Mouse (Mus musculus) hindbrain, embryonic 11.5 days (tissue): ENCODE measurements around the gene Nanos2. TPM values are rescaled to one million over a fixed set of nuclear protein-coding genes. Genes with fewer than 3 reads are reported as not detected.
A peak's percentile ranks its signal among the peaks of the same experiment; 100 is the strongest.

Experiments
- ATAC-seq: fragments of 200-750 bp; cut with Nextera tagmentation; 2 replicates; pipeline ENCODE4 v1.8.0; 2017; ENCODE audit warnings: mild to moderate bottlenecking, moderate TSS enrichment, moderate library complexity; ENCODE audit not compliant: low FRiP score
- DNase-seq: peaks from one replicate; pipeline ENCODE4 v3.0.0-alpha.2; 2015; ENCODE audit warnings: low spot score
- H3K27ac ChIP-seq: fragments of 300-500 bp; sonication (generic); 2 replicates; pipeline ENCODE4 v1.5.1; 2014; ENCODE audit warnings: mild to moderate bottlenecking, low read depth, low read length
- H3K27me3 ChIP-seq: fragments of 300-500 bp; sonication (generic); 2 replicates; pipeline ENCODE4 v1.6.1; 2014; ENCODE audit warnings: mild to moderate bottlenecking, low read length, moderate library complexity, mixed read lengths; ENCODE audit not compliant: control insufficient read depth, insufficient read depth
- H3K36me3 ChIP-seq: fragments of 300-500 bp; sonication (generic); 2 replicates; pipeline ENCODE4 v1.6.1; 2014; ENCODE audit warnings: mild to moderate bottlenecking, low read length, moderate library complexity, mixed read lengths; ENCODE audit not compliant: control insufficient read depth, insufficient read depth
- H3K4me1 ChIP-seq: fragments of 300-500 bp; sonication (generic); replicated peaks from 2 replicates; pipeline ENCODE4 v1.6.1; 2014; ENCODE audit warnings: low read length, mixed read lengths; ENCODE audit not compliant: control insufficient read depth, insufficient read depth
- H3K4me2 ChIP-seq: fragments of 300-500 bp; sonication (generic); replicated peaks from 2 replicates; pipeline ENCODE4 v1.6.1; 2014; ENCODE audit warnings: mild to moderate bottlenecking, low read depth, low read length
- H3K4me3 ChIP-seq: fragments of 300-500 bp; sonication (generic); 2 replicates; pipeline ENCODE4 v1.5.1; 2014; ENCODE audit warnings: low read depth, low read length
- H3K9ac ChIP-seq: fragments of 300-500 bp; sonication (generic); 2 replicates; pipeline ENCODE4 v1.6.1; 2014; ENCODE audit warnings: low read depth, low read length
- H3K9me3 ChIP-seq: fragments of 300-500 bp; sonication (generic); 2 replicates; pipeline ENCODE4 v1.6.1; 2016; ENCODE audit warnings: low read length; ENCODE audit not compliant: control insufficient read depth
- WGBS: fragments of 180-500 bp; shearing (Covaris S2); extraction: QIAGEN DNeasy Blood & Tissue Kit; methylation state at CpG from one replicate; pipeline ENCODE4 v1.1.7; 2014; 5-methylcytosine and 5-hydroxymethylcytosine counted together
- polyA plus RNA-seq: library from polyadenylated mRNA; unstranded; fragments of >200 nt; fragmentation: Nextera tagmentation; extraction: Ambion mirVana; gene quantifications from 2 replicates; pipeline ENCODE4 v1.2.1, GENCODE M21; 2014

Nanos2 gene
- polyA plus RNA-seq, 1 experiment from 2014 or later, result not detected

DNA sequence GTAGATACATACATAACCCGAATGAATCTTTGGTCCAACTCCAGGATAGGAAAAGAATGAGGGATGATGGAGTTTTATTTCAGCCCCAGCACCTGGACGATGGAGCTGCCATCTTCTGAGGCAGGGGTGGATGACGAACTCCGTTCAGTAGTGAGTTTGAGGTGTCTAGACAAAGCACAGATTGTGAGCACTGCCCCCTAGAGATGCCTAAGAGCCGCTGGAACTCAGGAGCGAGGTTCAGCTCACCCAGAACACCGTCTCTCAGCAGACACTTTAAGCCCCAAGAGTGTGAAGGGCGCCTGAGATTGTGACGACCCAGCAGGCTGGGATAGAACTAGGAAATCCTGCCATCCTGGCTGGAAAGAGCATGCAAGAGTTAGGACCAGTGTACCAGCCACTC, 11.6 kb downstream of the Nanos2 start:
- ATAC-seq, result no peak
- Histone ChIP-seq H3K4me3 (no peak overlapping the region), H3K27me3 (no peaks in the 10 kb centered on the region), H3K4me2 (no peak overlapping the region), H3K36me3 (no peaks in the 10 kb centered on the region), H3K27ac (no peak overlapping the region), H3K4me1 (no peaks in the 10 kb centered on the region; the same call in 1 of the 2 replicates), H3K9ac (no peak overlapping the region), H3K9me3 (no peaks in the 10 kb centered on the region)
- WGBS, result 45% methylated on average over 9 of the region's 9 CpGs
- DNase-seq, result no peak

GRCm38 (mm10) chr7:19000421-19000820, 13.2 kb downstream of the Nanos2 start:
- H3K36me3 ChIP-seq, result peaks cover 1% of the 10 kb centered on the region; the same call in 1 of the 2 replicates
- DNase-seq (no peak), ATAC-seq (no peak)
- peak overlapping the region; percentile 21 for H3K9ac ChIP-seq
- H3K27me3 ChIP-seq, result no peaks in the 10 kb centered on the region
- WGBS, result 51% methylated on average over 10 of the region's 10 CpGs
- no peaks in the 10 kb centered on the region for H3K9me3 ChIP-seq
- H3K4me2 ChIP-seq, result peak overlapping the region; percentile 21
- H3K4me3 ChIP-seq, result peak overlapping the region; percentile 14
- H3K4me1 ChIP-seq, result peaks cover 9% of the 10 kb centered on the region
- H3K27ac ChIP-seq, result no peak overlapping the region

DNA sequence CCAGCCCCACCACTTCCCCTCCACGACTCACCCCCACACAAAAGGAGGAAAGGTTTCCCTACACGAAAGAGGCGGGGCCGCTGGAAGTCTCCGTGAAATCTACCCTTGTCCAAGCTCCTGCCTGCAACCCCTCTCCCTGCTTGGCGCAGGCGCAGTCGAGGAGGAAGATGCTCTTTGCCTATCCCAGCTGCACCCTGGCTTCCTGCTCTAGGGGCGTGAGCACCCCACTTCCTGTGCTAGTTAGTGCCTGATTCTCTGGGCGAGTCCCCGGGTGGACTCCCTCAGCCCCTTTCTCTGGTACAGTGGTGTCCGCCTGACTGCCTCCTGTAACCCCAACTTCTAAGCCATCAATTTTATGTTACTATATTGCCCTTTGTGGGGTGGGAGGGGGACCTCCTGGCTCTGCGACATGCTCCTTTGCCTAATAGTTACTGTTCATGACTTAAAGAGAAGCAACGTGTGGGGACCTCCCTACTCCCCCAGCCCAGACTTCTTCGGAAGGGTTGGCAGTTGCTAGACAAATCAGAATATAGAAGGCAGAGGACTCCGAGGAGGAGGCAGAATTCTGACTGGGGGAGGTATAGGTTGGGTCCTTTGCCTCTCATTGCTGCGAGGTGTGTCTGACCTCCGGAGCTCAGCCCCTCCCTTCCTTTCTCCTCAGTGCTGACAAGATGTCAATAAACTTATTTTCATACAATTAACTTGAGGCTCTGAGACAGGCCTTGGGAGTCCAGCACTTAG, 14.0 kb downstream of the Nanos2 start:
- peaks cover 12% of the 10 kb centered on the region for H3K4me1 ChIP-seq
- ATAC-seq, result no peak

DNA sequence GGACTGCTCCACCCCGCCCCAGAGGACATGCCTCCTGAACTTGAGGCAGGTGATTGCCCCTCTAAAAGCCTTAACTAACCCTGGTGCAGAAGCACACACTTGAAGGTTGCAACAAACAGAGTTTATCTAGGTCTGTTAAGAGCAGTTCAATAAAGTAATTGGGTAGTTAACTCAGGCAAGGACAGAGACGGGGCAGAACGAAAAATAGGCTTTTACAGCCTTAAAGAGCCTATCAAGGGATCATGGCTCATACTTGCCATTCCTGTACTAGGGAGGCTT, 14.5 kb downstream of the Nanos2 start:
- no peak for ATAC-seq
- WGBS, result 87% methylated on average over 3 of the region's 3 CpGs
- peaks cover 4% of the 10 kb centered on the region; the same call in 1 of the 2 replicates for H3K36me3 ChIP-seq
- no peaks in the 10 kb centered on the region for H3K9me3 ChIP-seq
- no peak overlapping the region for H3K4me3 ChIP-seq
- H3K4me2 ChIP-seq, result no peak overlapping the region
- no peak for DNase-seq
- H3K27me3 ChIP-seq, result no peaks in the 10 kb centered on the region
- no peak overlapping the region for H3K9ac ChIP-seq
- no peak overlapping the region for H3K27ac ChIP-seq
- H3K4me1 ChIP-seq, result peaks cover 12% of the 10 kb centered on the region

More for the DNA sequence above, 14.0 kb downstream of the Nanos2 start:
- peak; percentile 59 for DNase-seq
- H3K36me3 ChIP-seq, result peaks cover 4% of the 10 kb centered on the region; the same call in 1 of the 2 replicates
- H3K9ac ChIP-seq, result peak overlapping the region; percentile 21
- peak overlapping the region; percentile 21 for H3K4me2 ChIP-seq
- H3K27me3 ChIP-seq, result no peaks in the 10 kb centered on the region
- no peak overlapping the region for H3K27ac ChIP-seq
- H3K9me3 ChIP-seq, result no peaks in the 10 kb centered on the region
- H3K4me3 ChIP-seq, result peak overlapping the region; percentile 14
- 40% methylated on average over 16 of the region's 18 CpGs for WGBS

DNA sequence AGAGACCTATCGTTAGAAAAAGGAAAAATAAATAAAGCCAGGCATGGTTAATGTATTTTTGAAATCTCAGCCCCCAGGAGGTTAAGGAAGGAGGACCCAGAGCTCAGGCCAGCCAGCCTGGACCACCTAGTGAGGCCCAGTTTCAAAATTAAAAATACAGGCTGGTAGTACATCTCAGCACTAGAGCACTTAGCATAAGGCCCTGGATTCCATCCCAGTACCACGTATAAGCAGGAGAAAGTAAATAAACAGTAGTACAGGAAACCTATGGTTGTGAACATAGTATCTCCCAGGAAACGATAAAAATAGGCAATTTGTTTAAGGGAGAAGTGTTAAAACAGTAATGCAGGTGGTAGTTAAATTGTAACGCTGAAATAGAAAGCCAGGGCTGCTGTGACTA, 14.9 kb downstream of the Nanos2 start:
- peaks cover 12% of the 10 kb centered on the region for H3K4me1 ChIP-seq
- H3K27me3 ChIP-seq, result no peaks in the 10 kb centered on the region
- no peak overlapping the region for H3K4me2 ChIP-seq
- H3K4me3 ChIP-seq, result no peak overlapping the region
- WGBS, result 54% methylated on average over 4 of the region's 4 CpGs
- no peaks in the 10 kb centered on the region for H3K9me3 ChIP-seq
- peaks cover 4% of the 10 kb centered on the region; the same call in 1 of the 2 replicates for H3K36me3 ChIP-seq
- H3K27ac ChIP-seq, result no peak overlapping the region
- no peak for DNase-seq
- peak overlapping the region; percentile 60; the same call in 1 of the 2 replicates for H3K9ac ChIP-seq
- ATAC-seq, result no peak

GRCm38 (mm10) chr7:19002848-19003498, 15.8 kb downstream of the Nanos2 start:
- Histone ChIP-seq H3K9ac (peak overlapping the region; percentile 60), H3K36me3 (peaks cover 4% of the 10 kb centered on the region; the same call in 1 of the 2 replicates), H3K27ac (no peak overlapping the region), H3K4me2 (peak overlapping the region; percentile 48), H3K27me3 (no peaks in the 10 kb centered on the region), H3K4me3 (peak overlapping the region; percentile 21), H3K9me3 (no peaks in the 10 kb centered on the region), H3K4me1 (peaks cover 12% of the 10 kb centered on the region)
- 2% methylated on average over 17 of the region's 17 CpGs for WGBS
- ATAC-seq (peak; percentile 66), DNase-seq (peak; percentile 83)

DNA sequence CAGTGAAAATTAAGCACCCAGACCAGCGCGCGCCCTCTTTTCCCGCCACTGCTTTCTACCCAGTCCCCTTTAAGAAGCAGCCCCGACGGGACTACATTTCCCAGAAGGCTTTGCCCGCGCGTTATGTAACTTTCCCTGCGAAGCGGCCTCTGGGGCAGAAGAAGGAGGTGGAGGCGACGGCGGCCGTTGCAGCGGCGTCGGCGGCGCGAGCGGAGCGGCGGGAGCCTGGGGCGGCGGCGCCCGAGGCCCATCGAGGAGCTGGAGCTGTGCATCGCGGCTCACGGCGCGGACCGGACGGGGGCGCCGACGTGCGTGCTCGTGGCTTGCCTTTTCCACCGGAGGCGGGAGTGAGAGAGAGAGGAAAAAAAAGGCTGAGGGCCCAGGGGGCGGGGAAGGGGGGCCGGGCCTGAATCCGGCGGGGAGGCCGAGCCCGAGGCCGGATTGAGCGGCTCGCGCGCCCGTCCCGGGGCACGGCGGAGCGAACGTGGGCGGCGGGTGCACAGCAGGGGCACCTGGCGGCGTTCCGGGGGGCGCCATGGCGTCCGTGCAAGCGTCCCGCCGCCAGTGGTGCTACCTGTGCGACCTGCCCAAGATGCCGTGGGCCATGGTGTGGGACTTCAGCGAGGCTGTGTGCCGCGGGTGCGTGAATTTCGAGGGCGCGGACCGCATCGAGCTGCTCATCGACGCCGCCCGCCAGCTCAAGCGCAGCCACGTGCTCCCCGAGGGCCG, 16.9 kb downstream of the Nanos2 start, which contains the start of gene Irf2bp1:
TSS of gene Irf2bp1 (plus strand) at position 143 of the 729 bp plus-strand sequence.
- peaks cover 4% of the 10 kb centered on the region; the same call in 1 of the 2 replicates for H3K36me3 ChIP-seq
- no peaks in the 10 kb centered on the region for H3K27me3 ChIP-seq
- ATAC-seq, result peak; percentile 65
- H3K9me3 ChIP-seq, result no peaks in the 10 kb centered on the region
- H3K4me3 ChIP-seq, result peak within 1 kb of the TSS; percentile 84
- peak within 1 kb of the TSS; percentile 92 for H3K9ac ChIP-seq
- peaks cover 12% of the 10 kb centered on the region for H3K4me1 ChIP-seq
- H3K27ac ChIP-seq, result peak within 1 kb of the TSS; percentile 90
- DNase-seq, result peak; percentile 97
- under 1% methylated on average over 80 of the region's 90 CpGs for WGBS
- H3K4me2 ChIP-seq, result peak within 1 kb of the TSS; percentile 99

GRCm38 (mm10) chr7:19004631-19005079, 17.5 kb downstream of the Nanos2 start:
- H3K27ac ChIP-seq, result peak overlapping the region; percentile 90
- H3K9ac ChIP-seq, result peak overlapping the region; percentile 92
- H3K4me1 ChIP-seq, result peaks cover 12% of the 10 kb centered on the region
- 8% methylated on average over 28 of the region's 34 CpGs for WGBS
- H3K36me3 ChIP-seq, result peaks cover 4% of the 10 kb centered on the region; the same call in 1 of the 2 replicates
- ATAC-seq (peak; percentile 1; the same call in 1 of the 2 replicates), DNase-seq (no peak)
- peak overlapping the region; percentile 84 for H3K4me3 ChIP-seq
- H3K4me2 ChIP-seq, result peak overlapping the region; percentile 99
- H3K9me3 ChIP-seq, result no peaks in the 10 kb centered on the region
- H3K27me3 ChIP-seq, result no peaks in the 10 kb centered on the region
